Mouse (Mus musculus) bone marrow, adult 2 months (tissue): Measurements from ENCODE around the gene Il2rb. TPM values are rescaled to one million over a fixed set of nuclear protein-coding genes. Genes with fewer than 3 reads are reported as not detected.

ENCODE experiments used
- H3K27ac ChIP-seq: fragments of 200-500 bp; 2 replicates; pipeline ENCODE4 v1.5.1; 2012; ENCODE audit warnings: low read depth, mild to moderate bottlenecking, control low read depth, inconsistent platforms, low read length; ENCODE audit not compliant: control insufficient read depth, poor library complexity, insufficient read depth
- H3K4me1 ChIP-seq: fragments of 200-500 bp; 2 replicates; pipeline ENCODE4 v1.6.1; 2011; ENCODE audit warnings: low read length; ENCODE audit not compliant: control insufficient read depth, insufficient read depth
- H3K4me3 ChIP-seq: fragments of 200-500 bp; replicated peaks from 2 replicates; pipeline ENCODE3; 2011; ENCODE audit warnings: mild to moderate bottlenecking, low read depth, low read length, control low read depth; ENCODE audit not compliant: control insufficient read depth
- CTCF ChIP-seq: fragments of 200-500 bp; IDR thresholded peaks from 2 replicates; pipeline ENCODE4 v1.5.1; 2011; ENCODE audit warnings: low read length, control low read depth; ENCODE audit not compliant: control insufficient read depth, insufficient read depth
- POLR2A ChIP-seq: fragments of 200-500 bp; IDR thresholded peaks from 2 replicates; pipeline ENCODE4 v1.6.1; 2011; ENCODE audit warnings: low read depth, mild to moderate bottlenecking, control low read depth, low read length, borderline replicate concordance; ENCODE audit not compliant: control insufficient read depth
- WGBS: fragments of 180-500 bp; shearing (Covaris S2); methylation state at CpG from one replicate; pipeline ENCODE4 v1.1.7; 2018; 5-methylcytosine and 5-hydroxymethylcytosine counted together
- polyA plus RNA-seq: library from polyadenylated mRNA; stranded (reverse); fragments of >200 nt; gene quantifications from 2 replicates; pipeline ENCODE4 v1.2.4, GENCODE M21; 2011; ENCODE audit warnings: low replicate concordance; ENCODE audit not compliant: missing spikeins, insufficient read depth, insufficient read length

Il2rb gene
- polyA plus RNA-seq, 1 experiment = 7.6 TPM

GRCm38 (mm10) chr15:78533346-78533835, 38.3 kb upstream of the Il2rb start:
- TF ChIP-seq CTCF (no peak), POLR2A (no peak)
- Histone ChIP-seq H3K27ac (no peak overlapping the region), H3K4me3 (no peak overlapping the region), H3K4me1 (peaks cover 1% of the 10 kb centered on the region; the same call in 1 of the 2 replicates)
- 79% methylated on average over 10 of the region's 10 CpGs for WGBS

GRCm38 (mm10) chr15:78532566-78533345, 37.7 kb upstream of the Il2rb start:
- TF ChIP-seq POLR2A = no peak
- TF ChIP-seq CTCF = no peak
- peaks cover 1% of the 10 kb centered on the region; the same call in 1 of the 2 replicates for H3K4me1 ChIP-seq
- H3K27ac ChIP-seq = no peak overlapping the region
- H3K4me3 ChIP-seq = no peak overlapping the region
- 69% methylated on average over 10 of the region's 10 CpGs for WGBS

DNA sequence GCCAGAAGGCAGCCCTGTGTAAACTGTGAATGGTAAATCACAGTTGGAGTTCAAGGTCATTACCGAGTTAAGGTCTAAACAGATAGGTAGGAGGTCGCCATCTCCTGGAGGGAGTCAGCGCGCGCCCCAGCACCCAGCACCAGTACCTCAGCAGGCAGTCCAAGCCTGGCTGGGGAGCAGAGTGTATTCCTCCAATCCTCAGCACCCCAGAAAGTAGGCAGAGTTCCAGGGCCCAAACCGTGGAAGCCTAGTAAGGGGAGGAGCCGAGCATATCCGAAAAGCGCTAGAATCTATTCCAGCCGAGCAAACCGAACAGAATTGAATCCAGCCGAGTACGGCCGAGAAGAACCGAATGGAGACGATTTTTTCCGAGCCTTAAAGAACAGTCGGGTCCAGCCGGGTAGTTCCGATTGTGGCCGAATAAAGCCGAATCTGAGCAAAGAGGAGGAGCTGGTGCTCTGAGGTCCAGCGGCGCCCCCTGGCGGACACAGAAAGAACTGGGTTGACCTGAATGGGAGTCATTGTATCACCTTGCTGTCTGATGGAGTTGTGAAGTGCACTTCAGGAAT, 36.9 kb upstream of the Il2rb start:
- Histone ChIP-seq H3K4me1 (peaks cover 1% of the 10 kb centered on the region; the same call in 1 of the 2 replicates), H3K4me3 (peak overlapping the region; percentile 49), H3K27ac (no peak overlapping the region)
- TF ChIP-seq CTCF (peak; percentile 96), POLR2A (no peak)
- under 1% methylated on average over 25 of the region's 25 CpGs for WGBS

GRCm38 (mm10) chr15:78531451-78531720, 36.3 kb upstream of the Il2rb start:
- Histone ChIP-seq H3K4me1 (peaks cover 1% of the 10 kb centered on the region; the same call in 1 of the 2 replicates), H3K27ac (no peak overlapping the region), H3K4me3 (no peak overlapping the region)
- WGBS = 73% methylated on average over 4 of the region's 4 CpGs
- no peak for TF ChIP-seq CTCF
- no peak for TF ChIP-seq POLR2A

- peaks cover 1% of the 10 kb centered on the region; the same call in 1 of the 2 replicates for H3K4me1 ChIP-seq
- WGBS = 84% methylated on average over 17 of the region's 17 CpGs
- H3K4me3 ChIP-seq = peak within 1 kb of the TSS; percentile 49
- TF ChIP-seq CTCF = no peak
- TF ChIP-seq POLR2A = no peak
- no peak within 1 kb of the TSS for H3K27ac ChIP-seq
Observed at GRCm38 (mm10) chr15:78530671-78531450, 35.8 kb upstream of the Il2rb start, which contains the start of gene C1qtnf6. Gene C1qtnf6, minus strand, starts transcription at chr15:78531416.

GRCm38 (mm10) chr15:78530141-78530540, 35.1 kb upstream of the Il2rb start:
- H3K4me1 ChIP-seq = peaks cover 1% of the 10 kb centered on the region; the same call in 1 of the 2 replicates
- TF ChIP-seq CTCF = no peak
- no peak for TF ChIP-seq POLR2A
- no peak overlapping the region for H3K4me3 ChIP-seq
- no peak overlapping the region for H3K27ac ChIP-seq
- 78% methylated on average over 3 of the region's 3 CpGs for WGBS

DNA sequence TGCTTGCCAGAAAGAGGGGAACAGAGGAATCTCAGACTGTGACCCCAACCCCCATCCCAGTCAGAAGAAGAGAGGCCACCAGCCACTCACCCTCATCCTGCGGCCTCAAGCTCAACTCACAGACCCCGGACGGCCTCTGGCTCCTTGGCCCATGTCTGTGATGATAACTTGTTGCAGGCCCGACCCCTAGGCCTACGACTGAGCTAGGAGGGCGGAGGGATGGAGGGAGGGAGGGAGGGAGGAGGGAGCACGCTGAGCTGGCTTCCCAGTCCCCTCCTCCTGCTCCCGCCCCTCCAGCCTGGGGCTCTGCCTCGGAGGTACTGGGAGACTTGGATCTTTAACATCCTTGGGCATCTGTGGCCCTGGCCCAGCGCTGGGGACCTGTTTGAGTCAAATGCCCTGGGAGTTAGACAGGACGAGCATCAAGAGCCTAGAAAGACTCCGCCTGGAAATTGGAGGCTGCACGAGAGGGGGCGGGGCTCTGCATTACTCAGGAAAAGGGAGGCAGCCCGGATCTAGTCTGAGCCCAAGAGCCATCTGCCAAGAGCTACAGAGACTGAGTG, 34.4 kb upstream of the Il2rb start:
- WGBS = 42% methylated on average over 15 of the region's 15 CpGs
- TF ChIP-seq CTCF = no peak
- TF ChIP-seq POLR2A = no peak
- peaks cover 1% of the 10 kb centered on the region; the same call in 1 of the 2 replicates for H3K4me1 ChIP-seq
- no peak overlapping the region for H3K27ac ChIP-seq
- H3K4me3 ChIP-seq = no peak overlapping the region

- H3K4me1 ChIP-seq = peaks cover 1% of the 10 kb centered on the region; the same call in 1 of the 2 replicates
- TF ChIP-seq CTCF (no peak), POLR2A (no peak)
- H3K4me3 ChIP-seq = no peak overlapping the region
- 17% methylated on average over 11 of the region's 11 CpGs for WGBS
- peak overlapping the region; percentile 21 for H3K27ac ChIP-seq
Observed at GRCm38 (mm10) chr15:78528726-78529411, 33.8 kb upstream of the Il2rb start.
